Mouse (Mus musculus) stomach, embryonic 16.5 days (tissue): ENCODE results near the gene Sh3pxd2a. TPM values are rescaled to one million over a fixed set of nuclear protein-coding genes. Genes with fewer than 3 reads are reported as not detected.
A peak's percentile ranks its signal among the peaks of the same experiment; 100 is the strongest.

Experiments
- ATAC-seq: fragments of 200-750 bp; cut with Nextera tagmentation; 2 replicates; pipeline ENCODE4 v1.8.0; 2017; ENCODE audit warnings: moderate number of reproducible peaks, moderate TSS enrichment; ENCODE audit not compliant: insufficient read depth, low FRiP score
- H3K27ac ChIP-seq: fragments of 300-500 bp; sonication (generic); 2 replicates; pipeline ENCODE4 v1.5.1; 2014; ENCODE audit warnings: low read length
- H3K27me3 ChIP-seq: fragments of 300-500 bp; sonication (generic); 2 replicates; pipeline ENCODE4 v1.6.1; 2014; ENCODE audit warnings: low read length, control low read depth, mixed read lengths; ENCODE audit not compliant: control insufficient read depth, insufficient read depth
- H3K36me3 ChIP-seq: fragments of 300-500 bp; sonication (generic); 2 replicates; pipeline ENCODE4 v1.6.1; 2014; ENCODE audit warnings: low read length; ENCODE audit not compliant: control insufficient read depth, insufficient read depth
- H3K4me1 ChIP-seq: fragments of 300-500 bp; sonication (generic); 2 replicates; pipeline ENCODE4 v1.6.1; 2014; ENCODE audit warnings: low read length, control low read depth, mixed read lengths; ENCODE audit not compliant: control insufficient read depth, insufficient read depth
- H3K4me2 ChIP-seq: fragments of 300-500 bp; sonication (generic); 2 replicates; pipeline ENCODE4 v1.6.1; 2014; ENCODE audit warnings: low read depth, low read length, mixed read lengths
- H3K4me3 ChIP-seq: fragments of 300-500 bp; sonication (generic); replicated peaks from 2 replicates; pipeline ENCODE4 v1.5.1; 2014; ENCODE audit warnings: mild to moderate bottlenecking, low read length
- H3K9ac ChIP-seq: fragments of 300-500 bp; sonication (generic); 2 replicates; pipeline ENCODE4 v1.6.1; 2014; ENCODE audit warnings: low read length
- H3K9me3 ChIP-seq: fragments of 300-500 bp; sonication (generic); replicated peaks from 2 replicates; pipeline ENCODE4 v1.6.1; 2016; ENCODE audit warnings: low read length, control low read depth; ENCODE audit not compliant: control insufficient read depth
- WGBS: fragments of 180-500 bp; shearing (Covaris S2); extraction: QIAGEN DNeasy Blood & Tissue Kit; methylation state at CpG from one replicate; pipeline ENCODE4 v1.1.7; 2014; 5-methylcytosine and 5-hydroxymethylcytosine counted together
- polyA plus RNA-seq: library from polyadenylated mRNA; unstranded; fragments of >200 nt; fragmentation: Nextera tagmentation; extraction: Ambion mirVana; gene quantifications from 2 replicates; pipeline ENCODE4 v1.2.1, GENCODE M21; 2015

The Sh3pxd2a gene
- polyA plus RNA-seq, 1 experiment from 2014 or later = 6.6 TPM

DNA sequence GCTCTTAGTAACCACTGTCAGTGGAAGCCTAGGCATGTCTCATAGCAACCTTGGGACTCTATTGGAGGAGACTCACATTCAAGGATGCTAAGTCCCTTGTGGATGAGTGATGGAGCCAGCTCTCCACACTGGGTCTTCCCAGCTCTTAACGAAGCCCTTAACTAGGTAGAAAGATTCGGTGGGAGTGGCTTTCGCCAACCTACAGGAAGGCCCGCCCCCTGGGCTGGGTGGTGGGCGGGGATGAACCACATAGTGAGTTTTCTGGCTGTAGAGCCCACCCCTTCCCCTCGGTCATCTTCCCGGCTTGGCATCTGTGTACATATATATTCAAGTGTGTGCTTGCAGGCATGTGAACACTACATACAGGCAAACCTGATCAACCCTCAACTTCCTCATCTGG is 223.2 kb downstream of the Sh3pxd2a start:
- Histone ChIP-seq H3K27me3 (no peaks in the 10 kb centered on the region), H3K9ac (no peak overlapping the region), H3K27ac (no peak overlapping the region), H3K9me3 (no peaks in the 10 kb centered on the region), H3K4me2 (0 out of 2 replicates have a peak overlapping the region, but pooled peaks have one; percentile 35), H3K4me1 (peaks cover 4% of the 10 kb centered on the region; the same call in 1 of the 2 replicates), H3K36me3 (no peaks in the 10 kb centered on the region), H3K4me3 (peak overlapping the region; percentile 3)
- WGBS = 58% methylated on average over 7 of the region's 7 CpGs
- ATAC-seq = no peak

DNA sequence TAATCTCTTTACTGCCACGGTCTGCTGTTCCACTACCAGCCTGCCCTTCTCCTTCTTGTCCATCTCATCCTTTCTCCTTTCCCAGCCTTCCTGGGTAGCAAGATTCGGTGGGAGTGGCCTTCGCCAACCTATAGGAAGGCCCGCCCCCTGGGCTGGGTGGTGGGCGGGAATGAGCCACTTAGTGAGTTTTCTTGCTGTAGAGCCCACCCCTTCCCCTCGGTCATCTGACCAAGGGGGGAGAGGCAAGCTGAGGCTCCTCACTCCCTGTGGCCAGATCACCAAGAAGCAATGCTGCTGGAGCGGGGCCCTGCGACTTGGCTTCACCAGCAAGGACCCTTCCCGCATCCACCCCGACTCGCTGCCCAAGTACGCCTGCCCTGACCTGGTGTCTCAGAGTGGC is 224.1 kb downstream of the Sh3pxd2a start:
- Histone ChIP-seq H3K36me3 (no peaks in the 10 kb centered on the region), H3K27ac (no peak overlapping the region), H3K9me3 (no peaks in the 10 kb centered on the region), H3K4me1 (peaks cover 4% of the 10 kb centered on the region; the same call in 1 of the 2 replicates), H3K4me2 (peak overlapping the region; percentile 35), H3K4me3 (peak overlapping the region; percentile 3), H3K27me3 (no peaks in the 10 kb centered on the region), H3K9ac (no peak overlapping the region)
- no peak for ATAC-seq
- WGBS = 36% methylated on average over 12 of the region's 12 CpGs

DNA sequence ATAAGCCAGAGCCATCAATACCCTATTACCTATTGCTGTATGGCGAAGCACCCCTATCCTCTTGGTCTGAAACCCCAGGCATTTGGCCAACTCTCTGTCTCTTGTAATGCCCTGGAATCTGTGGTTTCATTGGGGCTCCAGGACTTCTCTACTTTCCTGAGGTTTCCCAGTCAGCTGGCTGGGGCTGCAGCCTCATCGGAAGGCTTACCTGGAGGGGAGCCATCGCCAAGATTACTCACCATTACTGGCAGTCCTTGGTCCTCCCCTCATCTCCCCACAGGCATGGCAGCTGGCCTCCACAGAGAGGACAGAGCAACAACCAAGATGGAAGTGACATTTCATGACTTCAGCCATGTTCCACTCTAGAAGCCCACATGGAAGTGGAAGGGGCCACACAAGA is 231.1 kb downstream of the Sh3pxd2a start:
- H3K4me3 ChIP-seq = no peak overlapping the region
- no peak overlapping the region for H3K9ac ChIP-seq
- no peaks in the 10 kb centered on the region for H3K27me3 ChIP-seq
- H3K4me2 ChIP-seq = no peak overlapping the region
- peaks cover 10% of the 10 kb centered on the region; the same call in 1 of the 2 replicates for H3K4me1 ChIP-seq
- no peak for ATAC-seq
- H3K27ac ChIP-seq = no peak overlapping the region
- no peaks in the 10 kb centered on the region for H3K9me3 ChIP-seq
- no peaks in the 10 kb centered on the region for H3K36me3 ChIP-seq
- 81% methylated on average over 3 of the region's 3 CpGs for WGBS

DNA sequence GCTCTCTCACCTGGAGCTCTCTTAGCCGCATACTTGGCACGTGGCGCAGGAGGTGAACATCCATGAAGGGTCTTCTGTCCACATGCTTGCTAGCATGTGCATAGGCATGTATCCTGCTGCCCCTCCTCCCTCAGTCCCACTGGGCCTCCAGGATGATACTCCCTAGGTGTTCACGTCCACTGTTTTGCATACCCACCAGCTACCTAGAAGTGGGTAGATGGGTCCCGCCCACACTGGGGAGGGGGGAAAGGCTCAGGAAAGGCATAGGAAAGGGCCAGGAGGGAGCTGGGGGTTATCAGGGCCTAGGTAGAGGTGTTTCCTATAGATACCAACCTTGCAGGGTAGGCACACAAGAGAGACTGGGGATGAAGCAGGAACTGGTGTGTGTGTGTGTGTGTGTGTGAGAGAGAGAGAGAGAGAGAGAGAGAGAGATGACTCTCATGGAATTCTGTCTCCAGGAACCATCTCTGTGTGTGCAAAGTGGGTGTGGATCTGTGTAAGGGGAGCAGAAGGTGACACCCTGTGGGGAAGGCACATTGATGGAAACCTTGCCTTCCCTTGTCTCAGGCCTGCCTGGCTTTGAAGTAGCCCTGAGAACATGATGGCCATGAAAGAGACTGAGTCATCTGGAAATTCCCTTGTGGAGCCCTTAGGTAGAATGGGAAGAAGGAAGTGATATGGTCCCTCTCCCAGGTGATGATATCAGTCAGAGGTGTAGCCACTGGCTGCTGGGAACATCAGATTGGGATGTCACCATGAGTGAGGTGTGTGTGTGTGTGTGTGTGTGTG is 231.9 kb downstream of the Sh3pxd2a start:
- H3K36me3 ChIP-seq = no peaks in the 10 kb centered on the region
- no peak overlapping the region for H3K27ac ChIP-seq
- H3K9ac ChIP-seq = no peak overlapping the region
- no peaks in the 10 kb centered on the region for H3K9me3 ChIP-seq
- ATAC-seq = no peak
- WGBS = 86% methylated on average over 5 of the region's 5 CpGs
- peaks cover 11% of the 10 kb centered on the region; the same call in 1 of the 2 replicates for H3K4me1 ChIP-seq
- no peak overlapping the region for H3K4me2 ChIP-seq
- no peaks in the 10 kb centered on the region for H3K27me3 ChIP-seq
- H3K4me3 ChIP-seq = no peak overlapping the region

DNA sequence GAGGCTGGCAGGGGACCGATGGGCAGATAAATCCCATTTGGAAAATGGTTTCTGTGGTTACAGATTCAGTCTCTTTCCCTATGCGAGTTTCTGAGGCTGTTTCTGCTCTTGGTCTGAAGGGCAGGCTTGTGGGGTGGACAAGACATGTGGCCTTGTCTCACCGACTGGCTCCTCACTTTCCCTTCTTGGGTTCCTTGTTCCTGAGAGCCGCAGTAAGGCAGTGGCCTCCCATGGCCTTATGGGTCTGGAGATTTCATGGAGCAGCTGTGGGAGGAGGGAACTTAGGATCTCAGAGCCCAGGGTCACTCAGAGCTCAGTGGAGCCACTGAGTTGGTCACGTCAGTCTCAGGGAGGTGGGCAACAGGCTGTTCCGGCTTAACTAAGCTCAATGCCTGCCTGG is 232.8 kb downstream of the Sh3pxd2a start:
- Histone ChIP-seq H3K4me1 (peaks cover 11% of the 10 kb centered on the region; the same call in 1 of the 2 replicates), H3K4me2 (no peak overlapping the region), H3K36me3 (no peaks in the 10 kb centered on the region), H3K27me3 (no peaks in the 10 kb centered on the region), H3K4me3 (no peak overlapping the region), H3K9ac (no peak overlapping the region), H3K27ac (no peak overlapping the region), H3K9me3 (no peaks in the 10 kb centered on the region)
- WGBS = 83% methylated on average over 6 of the region's 6 CpGs
- no peak for ATAC-seq

DNA sequence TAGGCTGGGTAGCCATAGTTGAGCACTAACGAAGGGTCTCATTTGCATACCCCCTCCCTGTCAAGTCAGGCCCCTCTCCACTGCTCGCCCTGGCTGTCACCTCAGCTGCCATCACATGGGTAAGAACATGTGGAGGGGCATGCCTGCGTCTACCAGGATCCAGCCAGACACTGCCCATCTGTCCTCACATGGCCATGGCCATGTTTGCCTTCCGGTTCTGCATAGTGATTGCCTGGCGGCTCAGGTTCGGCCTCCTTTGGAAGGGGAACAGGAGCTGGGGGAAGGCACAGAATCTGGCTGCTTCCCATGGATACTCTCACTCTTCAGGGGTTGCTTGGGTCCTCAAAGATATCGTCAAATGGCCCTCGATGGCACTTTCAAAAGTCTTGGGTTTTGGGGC is 233.5 kb downstream of the Sh3pxd2a start:
- Histone ChIP-seq H3K4me2 (no peak overlapping the region), H3K9me3 (no peaks in the 10 kb centered on the region), H3K9ac (no peak overlapping the region), H3K4me1 (peaks cover 11% of the 10 kb centered on the region; the same call in 1 of the 2 replicates), H3K27me3 (no peaks in the 10 kb centered on the region), H3K27ac (no peak overlapping the region), H3K4me3 (no peak overlapping the region), H3K36me3 (no peaks in the 10 kb centered on the region)
- 89% methylated on average over 8 of the region's 8 CpGs for WGBS
- no peak for ATAC-seq

DNA sequence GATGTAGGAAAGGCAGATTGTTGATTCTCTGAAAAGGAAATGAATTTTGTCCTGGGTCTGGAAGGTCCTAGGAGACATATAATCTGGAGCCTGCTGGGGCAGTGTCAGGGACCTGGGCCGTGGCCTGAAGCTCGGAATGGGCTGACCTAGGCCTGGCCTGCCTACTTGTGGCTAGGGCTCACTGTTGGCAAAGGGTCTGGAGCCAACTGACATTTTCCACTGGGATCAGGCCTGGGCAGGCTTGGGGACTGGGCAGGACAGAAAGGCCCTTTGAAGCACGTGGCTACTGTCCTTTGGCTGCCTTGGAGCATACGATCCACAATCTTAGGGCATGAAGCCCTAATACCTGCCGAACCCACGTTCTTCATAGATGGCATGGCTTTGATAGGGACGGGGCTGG is 234.1 kb downstream of the Sh3pxd2a start:
- no peaks in the 10 kb centered on the region for H3K36me3 ChIP-seq
- peaks cover 11% of the 10 kb centered on the region; the same call in 1 of the 2 replicates for H3K4me1 ChIP-seq
- no peak overlapping the region for H3K27ac ChIP-seq
- WGBS = 86% methylated on average over 7 of the region's 7 CpGs
- no peak overlapping the region for H3K4me3 ChIP-seq
- no peaks in the 10 kb centered on the region for H3K27me3 ChIP-seq
- H3K4me2 ChIP-seq = no peak overlapping the region
- H3K9me3 ChIP-seq = no peaks in the 10 kb centered on the region
- no peak for ATAC-seq
- no peak overlapping the region for H3K9ac ChIP-seq

DNA sequence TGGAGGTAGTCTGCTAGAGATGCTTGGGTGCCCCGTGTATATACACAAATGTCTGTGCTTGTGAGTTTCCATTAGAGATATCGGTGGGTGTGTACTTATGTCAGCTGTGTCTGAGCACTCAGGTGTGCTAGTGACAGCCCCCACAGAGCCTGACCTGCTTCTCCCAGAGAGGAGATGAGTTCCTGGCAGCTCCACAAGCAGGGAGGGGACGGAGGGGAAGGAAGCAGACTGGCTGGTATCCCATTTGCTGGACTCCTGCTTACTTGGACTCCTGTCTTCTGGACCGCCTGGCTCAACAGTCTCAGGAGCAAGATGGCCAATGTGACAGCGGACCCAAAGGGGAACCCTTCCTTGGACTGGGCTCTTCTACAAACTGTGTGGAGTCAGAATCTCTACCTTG is 234.7 kb downstream of the Sh3pxd2a start:
- no peaks in the 10 kb centered on the region for H3K9me3 ChIP-seq
- no peaks in the 10 kb centered on the region for H3K36me3 ChIP-seq
- 56% methylated on average over 5 of the region's 5 CpGs for WGBS
- peaks cover 11% of the 10 kb centered on the region; the same call in 1 of the 2 replicates for H3K4me1 ChIP-seq
- H3K4me2 ChIP-seq = peak overlapping the region; percentile 59
- peak overlapping the region; percentile 42 for H3K4me3 ChIP-seq
- no peak overlapping the region for H3K27ac ChIP-seq
- no peaks in the 10 kb centered on the region for H3K27me3 ChIP-seq
- ATAC-seq = no peak
- H3K9ac ChIP-seq = peak overlapping the region; percentile 60

DNA sequence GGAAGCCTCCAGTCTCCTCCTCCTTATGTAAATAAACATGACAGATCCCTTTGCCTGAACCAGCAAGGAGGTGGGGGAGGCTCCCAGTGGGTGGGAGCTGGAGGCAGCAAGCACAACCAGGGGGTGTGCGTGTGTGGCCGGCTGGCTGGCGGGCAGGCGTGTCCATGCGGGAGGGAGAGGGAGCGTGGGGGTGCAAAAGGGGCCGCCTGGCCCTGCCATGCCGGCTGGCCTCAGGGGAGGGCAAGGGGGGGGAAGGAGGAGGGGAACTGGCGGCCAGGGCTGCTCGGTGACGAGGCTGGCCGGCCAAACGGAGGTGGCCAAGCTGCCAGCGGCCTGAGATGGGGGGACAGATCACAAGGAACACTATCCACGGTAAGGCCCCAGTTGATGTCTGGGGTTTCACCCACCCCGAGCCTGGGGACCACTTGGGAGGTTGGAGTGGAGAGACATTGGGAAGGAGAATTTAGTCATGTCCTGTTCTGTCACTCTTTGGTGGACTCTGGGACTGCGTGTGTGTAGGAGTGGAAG is 235.4 kb downstream of the Sh3pxd2a start:
- no peaks in the 10 kb centered on the region for H3K36me3 ChIP-seq
- 2% methylated on average over 16 of the region's 17 CpGs for WGBS
- no peaks in the 10 kb centered on the region for H3K27me3 ChIP-seq
- H3K4me1 ChIP-seq = peaks cover 11% of the 10 kb centered on the region; the same call in 1 of the 2 replicates
- peak; percentile 87 for ATAC-seq
- peak overlapping the region; percentile 68 for H3K27ac ChIP-seq
- H3K9me3 ChIP-seq = no peaks in the 10 kb centered on the region
- H3K4me2 ChIP-seq = peak overlapping the region; percentile 59
- H3K9ac ChIP-seq = peak overlapping the region; percentile 60
- H3K4me3 ChIP-seq = peak overlapping the region; percentile 42
